Mouse (Mus musculus): ENCODE results near the gene Slc25a24. TPM values are rescaled to one million over a fixed set of nuclear protein-coding genes. Genes with fewer than 3 reads are reported as not detected.
A peak's percentile ranks its signal among the peaks of the same experiment; 100 is the strongest.

Gene Slc25a24
- 44.6 and 45.5 TPM in 2 replicates for polyA plus RNA-seq (2016; fragmentation: Nextera tagmentation; extraction: Ambion mirVana)

GRCm38 (mm10) chr3:109122641-109123530, at the start of gene Slc25a24:
TSS of gene Slc25a24 (plus strand) at chr3:109123149.
- H3K36me3 ChIP-seq, result peaks cover 15% of the 10 kb centered on the region; the same call in 1 of the 2 replicates
- H3K4me3 ChIP-seq (replicated peaks), result peak within 1 kb of the TSS; percentile 83
- H3K9ac ChIP-seq (replicated peaks), result peak within 1 kb of the TSS; percentile 94
- H3K27ac ChIP-seq, result peak within 1 kb of the TSS; percentile 90
- 2% methylated on average over 39 of the region's 49 CpGs for WGBS
- H3K4me2 ChIP-seq, result peak within 1 kb of the TSS; percentile 67
- peaks cover 16% of the 10 kb centered on the region for H3K4me1 ChIP-seq (replicated peaks)
- ATAC-seq (ENCODE audit: insufficient number of reproducible peaks, insufficient read depth, low FRiP score, low TSS enrichment, low read depth), result peak; percentile 91
- no peaks in the 10 kb centered on the region for H3K9me3 ChIP-seq
- no peaks in the 10 kb centered on the region for H3K27me3 ChIP-seq

GRCm38 (mm10) chr3:109080169-109080568, 42.8 kb upstream of the Slc25a24 start, which contains the start of gene Slc25a54:
TSS of gene Slc25a54 (plus strand) at chr3:109080469.
- H3K27ac ChIP-seq, result no peak within 1 kb of the TSS
- H3K9ac ChIP-seq (replicated peaks), result no peak within 1 kb of the TSS
- no peaks in the 10 kb centered on the region for H3K27me3 ChIP-seq
- no peak for ATAC-seq (ENCODE audit: insufficient number of reproducible peaks, insufficient read depth, low FRiP score, low TSS enrichment, low read depth)
- WGBS, result 95% methylated on average over 17 of the region's 17 CpGs
- no peak within 1 kb of the TSS for H3K4me3 ChIP-seq (replicated peaks)
- no peaks in the 10 kb centered on the region for H3K4me1 ChIP-seq (replicated peaks)
- H3K9me3 ChIP-seq, result no peaks in the 10 kb centered on the region
- no peaks in the 10 kb centered on the region for H3K36me3 ChIP-seq
- H3K4me2 ChIP-seq, result no peak within 1 kb of the TSS

- H3K9me3 ChIP-seq, result no peaks in the 10 kb centered on the region
- H3K27ac ChIP-seq, result no peak overlapping the region
- ATAC-seq (ENCODE audit: insufficient number of reproducible peaks, insufficient read depth, low FRiP score, low TSS enrichment, low read depth), result no peak; the same call in 1 of the 2 replicates
- H3K4me2 ChIP-seq, result no peak overlapping the region
- no peak overlapping the region for H3K4me3 ChIP-seq (replicated peaks)
- no peaks in the 10 kb centered on the region for H3K36me3 ChIP-seq
- H3K4me1 ChIP-seq (replicated peaks), result no peaks in the 10 kb centered on the region
- H3K9ac ChIP-seq (replicated peaks), result no peak overlapping the region
- WGBS, result 94% methylated on average over 2 of the region's 2 CpGs
- no peaks in the 10 kb centered on the region for H3K27me3 ChIP-seq
These were observed 38.5 kb upstream of the Slc25a24 start for GRCm38 (mm10) chr3:109084418-109084817.

GRCm38 (mm10) chr3:109088460-109088859, 34.5 kb upstream of the Slc25a24 start:
- Histone ChIP-seq H3K36me3 (no peaks in the 10 kb centered on the region), H3K9me3 (no peaks in the 10 kb centered on the region), H3K9ac (replicated peaks) (no peak overlapping the region), H3K4me3 (replicated peaks) (no peak overlapping the region), H3K27ac (no peak overlapping the region), H3K27me3 (no peaks in the 10 kb centered on the region), H3K4me1 (replicated peaks) (no peaks in the 10 kb centered on the region), H3K4me2 (no peak overlapping the region)
- ATAC-seq (ENCODE audit: insufficient number of reproducible peaks, insufficient read depth, low FRiP score, low TSS enrichment, low read depth), result no peak
- 6% methylated on average over 2 of the region's 2 CpGs for WGBS

- H3K9me3 ChIP-seq, result no peaks in the 10 kb centered on the region
- H3K4me1 ChIP-seq (replicated peaks), result 0 out of 2 replicates have a peak, but pooled peaks cover 3% of the 10 kb centered on the region
- no peaks in the 10 kb centered on the region for H3K27me3 ChIP-seq
- no peaks in the 10 kb centered on the region for H3K36me3 ChIP-seq
- peak; percentile 68 for ATAC-seq (ENCODE audit: insufficient number of reproducible peaks, insufficient read depth, low FRiP score, low TSS enrichment, low read depth)
- H3K4me2 ChIP-seq, result no peak overlapping the region
- H3K27ac ChIP-seq, result no peak overlapping the region
- H3K9ac ChIP-seq (replicated peaks), result no peak overlapping the region
- no peak overlapping the region for H3K4me3 ChIP-seq (replicated peaks)
- 52% methylated on average over 8 of the region's 8 CpGs for WGBS
These were observed 18.2 kb upstream of the Slc25a24 start for GRCm38 (mm10) chr3:109104702-109105101.

- Histone ChIP-seq H3K36me3 (no peaks in the 10 kb centered on the region), H3K27ac (no peak overlapping the region), H3K9ac (replicated peaks) (no peak overlapping the region), H3K9me3 (no peaks in the 10 kb centered on the region; the same call in 1 of the 2 replicates), H3K27me3 (no peaks in the 10 kb centered on the region), H3K4me2 (no peak overlapping the region), H3K4me3 (replicated peaks) (no peak overlapping the region), H3K4me1 (replicated peaks) (no peaks in the 10 kb centered on the region)
- no peak for ATAC-seq (ENCODE audit: insufficient number of reproducible peaks, insufficient read depth, low FRiP score, low TSS enrichment, low read depth)
These were observed 5.8 kb upstream of the Slc25a24 start for GRCm38 (mm10) chr3:109117136-109117535.

GRCm38 (mm10) chr3:109119562-109119961, 3.4 kb upstream of the Slc25a24 start:
- Histone ChIP-seq H3K9ac (replicated peaks) (no peak overlapping the region), H3K27ac (no peak overlapping the region), H3K9me3 (no peaks in the 10 kb centered on the region), H3K4me2 (no peak overlapping the region), H3K27me3 (no peaks in the 10 kb centered on the region), H3K36me3 (no peaks in the 10 kb centered on the region), H3K4me3 (replicated peaks) (no peak overlapping the region), H3K4me1 (replicated peaks) (peaks cover 10% of the 10 kb centered on the region)
- 80% methylated on average over 5 of the region's 5 CpGs for WGBS
- no peak for ATAC-seq (ENCODE audit: insufficient number of reproducible peaks, insufficient read depth, low FRiP score, low TSS enrichment, low read depth)

- 92% methylated on average over 5 of the region's 5 CpGs for WGBS
- no peak overlapping the region for H3K27ac ChIP-seq
- ATAC-seq (ENCODE audit: insufficient number of reproducible peaks, insufficient read depth, low FRiP score, low TSS enrichment, low read depth), result no peak
- H3K4me3 ChIP-seq (replicated peaks), result no peak overlapping the region
- peaks cover 10% of the 10 kb centered on the region for H3K4me1 ChIP-seq (replicated peaks)
- no peaks in the 10 kb centered on the region for H3K36me3 ChIP-seq
- no peak overlapping the region for H3K4me2 ChIP-seq
- no peak overlapping the region for H3K9ac ChIP-seq (replicated peaks)
- H3K9me3 ChIP-seq, result no peaks in the 10 kb centered on the region
- no peaks in the 10 kb centered on the region for H3K27me3 ChIP-seq
These were observed 3.0 kb upstream of the Slc25a24 start for GRCm38 (mm10) chr3:109119973-109120372.

GRCm38 (mm10) chr3:109123531-109123981, 607 bp downstream of the Slc25a24 start:
- H3K27me3 ChIP-seq, result no peaks in the 10 kb centered on the region
- H3K9ac ChIP-seq (replicated peaks), result peak overlapping the region; percentile 94
- WGBS, result 8% methylated on average over 8 of the region's 8 CpGs
- peak overlapping the region; percentile 83 for H3K4me3 ChIP-seq (replicated peaks)
- H3K4me1 ChIP-seq (replicated peaks), result peaks cover 16% of the 10 kb centered on the region
- no peaks in the 10 kb centered on the region for H3K9me3 ChIP-seq
- peak overlapping the region; percentile 67 for H3K4me2 ChIP-seq
- peak overlapping the region; percentile 90 for H3K27ac ChIP-seq
- peaks cover 15% of the 10 kb centered on the region; the same call in 1 of the 2 replicates for H3K36me3 ChIP-seq
- ATAC-seq (ENCODE audit: insufficient number of reproducible peaks, insufficient read depth, low FRiP score, low TSS enrichment, low read depth), result no peak

- H3K27ac ChIP-seq, result no peak overlapping the region
- H3K27me3 ChIP-seq, result no peaks in the 10 kb centered on the region
- ATAC-seq (ENCODE audit: insufficient number of reproducible peaks, insufficient read depth, low FRiP score, low TSS enrichment, low read depth), result no peak
- H3K4me1 ChIP-seq (replicated peaks), result peaks cover 16% of the 10 kb centered on the region
- WGBS, result 35% methylated on average over 4 of the region's 4 CpGs
- peak overlapping the region; percentile 83 for H3K4me3 ChIP-seq (replicated peaks)
- peak overlapping the region; percentile 94; the same call in 1 of the 2 replicates for H3K9ac ChIP-seq (replicated peaks)
- H3K4me2 ChIP-seq, result peak overlapping the region; percentile 67
- H3K9me3 ChIP-seq, result no peaks in the 10 kb centered on the region
- H3K36me3 ChIP-seq, result peaks cover 15% of the 10 kb centered on the region; the same call in 1 of the 2 replicates
These were observed 1.1 kb downstream of the Slc25a24 start for GRCm38 (mm10) chr3:109124091-109124490.

- WGBS, result 86% methylated on average over 6 of the region's 6 CpGs
- peaks cover 20% of the 10 kb centered on the region; the same call in 1 of the 2 replicates for H3K36me3 ChIP-seq
- H3K9me3 ChIP-seq, result no peaks in the 10 kb centered on the region
- no peak for ATAC-seq (ENCODE audit: insufficient number of reproducible peaks, insufficient read depth, low FRiP score, low TSS enrichment, low read depth)
- no peaks in the 10 kb centered on the region for H3K27me3 ChIP-seq
- H3K4me3 ChIP-seq (replicated peaks), result no peak overlapping the region
- peaks cover 16% of the 10 kb centered on the region for H3K4me1 ChIP-seq (replicated peaks)
- no peak overlapping the region for H3K27ac ChIP-seq
- H3K9ac ChIP-seq (replicated peaks), result no peak overlapping the region
- H3K4me2 ChIP-seq, result no peak overlapping the region
These were observed 2.6 kb downstream of the Slc25a24 start for GRCm38 (mm10) chr3:109125531-109125930.

All from limb, embryonic 12.5 days (tissue).